In the genomic region with DNA sequence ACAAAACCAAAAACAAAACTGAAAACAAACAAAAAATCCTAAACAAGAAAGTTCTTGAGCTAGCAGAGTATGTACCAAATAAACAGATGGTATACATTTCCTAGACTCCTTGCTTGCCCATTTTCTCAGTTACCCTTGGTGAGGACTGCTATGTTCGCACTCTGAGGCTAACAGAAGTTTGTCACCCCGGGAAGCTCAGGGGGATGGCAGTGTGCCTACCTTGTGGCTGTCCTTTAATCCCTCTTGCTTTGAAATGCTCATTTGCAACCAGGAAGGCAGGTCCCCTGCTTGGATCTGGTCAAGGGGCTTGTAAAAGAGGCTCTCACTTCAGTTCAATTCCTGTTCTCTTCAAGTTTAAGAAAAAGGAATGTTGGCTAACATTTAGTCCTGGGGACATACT, we compare ENCODE assay signal across 12 mouse cellular contexts.
DNase-seq lines count a peak whose midpoint lies in the region; ATAC-seq and TF ChIP-seq lines count a peak whose summit lies in the region.
"Had no signal": no experiment of that assay in that cellular context is flagged by ENCODE, and none has a peak within 500 bp of the region (broad histone marks: within the 10 kb centered on the region; RNA-seq: fewer than 3 reads in every experiment).

No protein-coding gene starts in this region.

- peak; percentile 34 to 56 for DNase-seq in left cerebral cortex, postnatal 10 days (ENCODE audit: extremely low spot score in 1 of 2, low spot score in 2 of 2)
- no peak for DNase-seq in left cerebral cortex, adult 11 months (ENCODE audit: low spot score)
- peak; percentile 55 to 75 for DNase-seq in cerebellum, postnatal 14 days
- DNase-seq in layer of hippocampus, adult 2 months (ENCODE audit: low spot score in 2 of 2): peak; percentile 25 to 60
- DNase-seq in right cerebral cortex, postnatal 10 days (ENCODE audit: low spot score in 2 of 2): peak; percentile 71 to 74
- no peak for DNase-seq in urinary bladder, adult 2 months (ENCODE audit: low spot score)
- no peak for DNase-seq in spleen, adult 12 weeks (ENCODE audit: low spot score)
- DNase-seq: gastrocnemius, postnatal 25 days; thymus, adult 2 months had no signal

- intact Hi-C loops in left cerebral cortex, postnatal 10 days (cut with DNase I): loop anchor here (10.0 kb wide), 1 partner anchor 455 kb away; no protein-coding TSS in a partner anchor

- peak overlapping the region; percentile 79 for H3K27ac ChIP-seq in layer of hippocampus, adult 2 months

- TF ChIP-seq CTCF in layer of hippocampus, adult 2 months (conservative IDR thresholded peaks at IDR 0.05): no peak

- no peak for ATAC-seq in inflammation-experienced regulatory T-cells, adult 6 months
- ATAC-seq: activated CD4-positive, CD25-positive, alpha-beta regulatory T cell, adult 4 months had no signal

- no peak overlapping the region for H3K4me3 ChIP-seq in layer of hippocampus, adult 2 months
- H3K4me3 ChIP-seq: megakaryocyte, embryonic 14.5 days had no signal

Comparison
In these comparisons a context has a peak if more than half of its experiments do, and no peak if none do; other contexts are left out.
1. DNase-seq: peak in left cerebral cortex, postnatal 10 days (2 of 2), cerebellum, postnatal 14 days (2 of 2), layer of hippocampus, adult 2 months (2 of 2) and right cerebral cortex, postnatal 10 days (2 of 2); none in left cerebral cortex, adult 11 months (single experiment), urinary bladder, adult 2 months (single experiment) and spleen, adult 12 weeks (single experiment).